Mouse (Mus musculus) MN1 (cell line): ENCODE measurements around the gene 1700017B05Rik.
"Not testable (repeated sequence)": the region's sequence is repeated elsewhere in the genome, so short reads cannot be mapped to it uniquely, and the experiment has no call there.

Experiments used
- DNase-seq: peaks from one replicate; pipeline ENCODE4 v3.0.0-alpha.2; 2016; ENCODE audit warnings: low spot score

1700017B05Rik gene

DNA sequence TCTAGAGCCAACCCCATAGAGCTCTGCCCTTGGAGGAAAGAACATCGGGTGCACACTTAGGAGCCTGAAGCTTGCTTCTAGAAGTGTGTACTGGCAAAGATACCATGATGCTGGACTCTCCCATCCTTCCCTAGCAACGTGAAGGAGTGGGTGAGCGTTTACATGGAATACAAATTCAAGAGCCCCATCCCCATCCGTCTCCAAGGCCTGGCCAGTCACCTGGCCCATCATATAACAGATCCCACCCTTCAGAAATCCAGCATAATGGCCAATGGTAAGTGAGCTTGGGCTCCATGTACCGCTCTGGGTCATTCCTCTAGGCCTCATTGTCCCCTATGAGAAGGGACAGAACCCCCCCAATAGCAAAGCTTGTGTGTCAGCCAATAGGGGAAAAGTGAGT, 15.9 kb downstream of the 1700017B05Rik start:
- DNase-seq, result no peak

DNA sequence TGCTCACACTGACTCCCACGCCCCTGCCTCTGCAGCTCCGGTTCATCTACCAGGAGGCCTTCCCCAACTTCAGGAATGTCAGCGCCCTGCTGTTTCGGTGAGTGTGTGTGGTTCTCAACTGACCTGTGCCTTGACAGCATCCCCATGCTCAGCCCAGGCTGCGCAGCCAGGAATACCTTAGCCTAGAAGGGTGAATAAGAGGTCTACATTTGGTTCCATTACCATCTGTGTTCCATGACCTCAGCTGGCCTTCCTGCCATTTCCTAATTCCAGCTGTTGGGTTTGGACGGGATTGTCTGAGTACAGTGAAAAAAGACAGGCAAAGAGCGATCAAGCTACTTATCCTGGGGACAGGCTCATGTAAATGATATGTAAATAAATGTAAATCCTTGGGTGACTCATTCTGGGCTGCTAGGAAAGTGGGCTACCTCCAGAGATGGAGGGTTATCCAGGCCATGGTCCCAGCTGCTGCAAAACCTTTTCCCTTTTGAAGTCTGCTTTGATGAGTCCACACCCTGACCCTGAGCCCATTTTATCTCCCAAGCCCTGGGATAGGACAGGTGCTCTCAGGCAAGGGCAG, 18.2 kb downstream of the 1700017B05Rik start:
- DNase-seq, result no peak

DNA sequence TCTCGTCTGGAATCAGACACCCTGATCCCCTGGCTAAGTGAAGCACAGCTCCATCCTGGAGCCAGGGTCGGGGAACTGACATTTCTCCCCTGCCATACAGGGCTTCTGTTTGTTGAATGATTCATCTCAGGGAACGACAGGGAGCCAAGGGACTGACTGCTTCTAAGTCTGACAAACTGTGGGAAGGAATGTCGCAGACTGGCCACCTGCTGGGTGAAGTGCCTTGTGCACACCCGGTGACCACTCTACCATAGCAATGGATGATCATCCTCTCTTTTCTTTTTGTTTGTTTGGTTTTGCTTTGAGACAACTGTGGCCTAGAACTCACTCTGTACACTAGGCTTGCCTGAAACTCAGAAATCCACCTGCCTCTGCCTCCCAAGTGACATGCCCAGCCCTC, 19.5 kb downstream of the 1700017B05Rik start:
- DNase-seq, result no peak

DNA sequence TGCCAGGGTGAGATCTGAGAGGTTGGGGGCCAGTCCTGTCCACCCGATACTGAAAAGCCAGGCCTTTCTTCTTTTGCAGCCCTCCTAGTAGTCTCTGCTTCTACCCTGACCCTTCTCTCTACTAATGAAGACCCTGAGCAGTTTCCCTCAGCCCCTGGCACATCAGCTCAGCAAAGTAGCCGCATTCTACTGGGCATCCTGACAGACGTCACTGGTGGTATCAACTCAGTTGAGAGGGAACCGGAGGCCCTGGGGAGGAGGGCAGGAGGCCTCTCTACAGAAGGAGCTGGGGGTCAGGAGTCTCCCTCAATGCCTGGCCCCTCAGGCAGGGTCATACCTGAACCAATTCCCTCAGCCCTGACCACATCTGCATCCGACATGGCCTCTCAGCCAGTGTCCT, 21.3 kb downstream of the 1700017B05Rik start:
- DNase-seq, result no peak

DNA sequence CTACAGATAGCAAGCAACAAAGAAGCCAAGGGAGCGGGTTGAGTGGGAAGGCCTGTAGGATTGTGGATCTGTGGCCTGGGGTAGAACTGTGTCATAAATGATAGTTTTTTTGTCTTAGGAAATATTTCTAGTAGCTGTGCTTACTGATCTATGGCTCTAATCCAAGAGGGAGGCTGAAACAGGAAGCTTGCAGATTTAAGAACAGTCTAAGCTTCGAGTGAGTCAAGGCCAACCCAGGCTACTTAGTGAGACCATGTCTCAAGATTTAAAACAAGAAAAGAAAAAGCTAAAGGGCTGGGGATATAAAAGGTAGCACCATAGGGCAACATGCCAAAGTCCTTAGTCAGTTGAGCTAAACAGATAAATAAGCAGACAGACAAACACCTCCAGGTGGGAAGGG, 24.2 kb downstream of the 1700017B05Rik start:
- DNase-seq, result no peak

DNA sequence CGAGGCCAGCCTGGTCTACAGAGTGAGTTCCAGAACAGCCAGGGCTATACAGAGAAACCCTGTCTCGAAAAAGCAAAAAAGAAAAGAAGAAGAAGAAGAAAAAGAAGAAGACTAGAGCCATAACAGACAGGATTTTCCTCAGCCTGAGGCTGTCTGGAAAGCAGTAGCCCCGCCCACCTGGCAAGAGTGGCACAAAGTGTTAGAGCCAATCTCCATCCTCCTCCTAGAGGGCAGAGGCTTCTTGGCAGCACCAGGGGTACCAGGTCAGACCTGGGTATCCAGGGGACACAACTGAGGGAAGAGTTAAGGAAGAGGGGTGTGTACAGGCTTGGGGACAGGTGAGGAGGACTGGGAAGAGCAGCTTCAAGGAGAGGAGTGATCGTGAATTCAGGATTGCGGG, 24.7 kb downstream of the 1700017B05Rik start:
- no peak for DNase-seq

DNA sequence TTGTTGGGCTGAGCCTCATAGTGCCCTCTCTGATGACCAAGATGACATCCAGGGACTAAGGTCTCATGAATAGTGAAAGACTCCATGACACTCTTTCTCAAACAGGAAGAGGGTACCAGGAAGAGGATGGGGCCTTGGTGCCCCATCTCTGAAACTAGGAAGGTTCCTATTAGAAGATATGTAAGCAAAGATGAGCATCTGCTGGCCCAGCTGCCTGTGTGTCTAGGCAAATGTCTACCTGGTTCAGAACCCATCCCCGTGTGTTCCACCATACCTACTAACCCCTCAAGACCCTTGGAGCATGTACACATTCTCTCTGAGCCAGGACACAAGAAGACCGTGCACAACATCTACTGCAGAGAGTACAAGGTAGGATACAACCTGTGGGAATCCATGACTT, 26.2 kb downstream of the 1700017B05Rik start, which contains the start of gene Trcg1:
Trcg1 (plus strand) TSS at position 301 of the 400 bp plus-strand sequence.
- DNase-seq, result no peak

DNA sequence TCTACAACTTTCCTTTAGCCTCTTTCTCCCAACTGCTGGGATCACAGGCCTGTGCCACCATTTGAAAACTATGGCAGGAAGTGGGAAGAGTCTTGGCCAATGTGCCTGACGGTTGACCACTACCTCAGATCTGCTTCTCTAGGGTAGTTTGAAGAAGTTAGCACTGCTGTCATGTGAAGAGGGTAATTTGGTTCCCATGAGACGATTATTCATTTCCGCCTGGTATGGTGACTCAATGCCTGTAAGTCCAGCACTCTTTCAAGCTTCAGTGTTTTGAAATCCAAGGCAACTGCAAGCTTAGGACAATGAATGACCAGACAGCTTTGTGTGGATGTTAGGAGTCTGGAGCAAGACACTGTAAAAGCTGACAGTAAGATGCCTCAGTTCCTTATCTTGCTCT, 28.6 kb downstream of the 1700017B05Rik start:
- DNase-seq, result peak; percentile 31

DNA sequence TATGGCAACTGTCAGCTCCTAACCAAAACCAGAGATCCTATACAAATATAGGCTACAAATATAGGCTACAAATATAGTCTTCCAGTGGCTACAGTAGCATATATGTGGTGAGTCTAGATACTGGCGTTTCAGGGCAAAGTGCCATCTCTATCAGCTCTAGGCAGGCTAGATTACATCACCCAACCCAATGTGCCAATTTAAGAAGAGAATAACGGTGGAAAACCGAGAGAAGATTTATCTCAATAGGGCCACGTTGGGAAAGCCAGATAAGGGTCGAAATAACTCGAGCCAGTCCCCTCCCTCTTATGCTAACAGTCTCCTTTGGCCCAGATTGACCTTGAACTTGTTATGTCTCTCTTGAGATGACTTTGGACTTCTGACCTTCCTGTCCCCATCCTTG, 29.3 kb downstream of the 1700017B05Rik start:
- DNase-seq, result no peak

DNA sequence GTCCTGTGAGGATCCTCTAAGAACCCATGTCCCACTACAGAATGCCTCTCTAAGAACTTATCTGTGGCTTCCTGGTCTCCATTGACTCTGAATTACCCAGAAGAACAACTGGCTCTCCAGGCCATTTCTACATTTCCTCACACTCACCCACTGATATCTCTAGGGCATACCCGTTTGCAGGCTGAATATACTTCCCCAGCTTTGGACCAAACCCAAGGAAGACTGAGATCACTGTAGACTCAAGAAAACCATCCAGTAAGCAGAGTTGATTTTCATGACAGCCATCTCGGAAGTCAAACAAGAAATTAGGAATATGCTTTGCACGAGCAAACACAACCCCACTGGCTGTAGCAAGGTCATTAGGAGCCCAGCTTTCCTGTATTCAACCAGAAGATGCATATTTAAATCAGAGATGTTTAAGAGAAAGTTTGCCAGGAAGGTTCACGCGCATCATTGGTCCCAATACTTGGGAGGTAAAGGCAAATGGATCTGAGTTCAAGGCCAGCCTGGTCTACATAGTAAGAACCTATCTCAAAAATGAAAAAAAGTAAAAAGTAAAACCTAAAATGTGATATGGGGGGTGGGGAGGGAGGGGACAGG, 30.0 kb downstream of the 1700017B05Rik start:
- no peak for DNase-seq

DNA sequence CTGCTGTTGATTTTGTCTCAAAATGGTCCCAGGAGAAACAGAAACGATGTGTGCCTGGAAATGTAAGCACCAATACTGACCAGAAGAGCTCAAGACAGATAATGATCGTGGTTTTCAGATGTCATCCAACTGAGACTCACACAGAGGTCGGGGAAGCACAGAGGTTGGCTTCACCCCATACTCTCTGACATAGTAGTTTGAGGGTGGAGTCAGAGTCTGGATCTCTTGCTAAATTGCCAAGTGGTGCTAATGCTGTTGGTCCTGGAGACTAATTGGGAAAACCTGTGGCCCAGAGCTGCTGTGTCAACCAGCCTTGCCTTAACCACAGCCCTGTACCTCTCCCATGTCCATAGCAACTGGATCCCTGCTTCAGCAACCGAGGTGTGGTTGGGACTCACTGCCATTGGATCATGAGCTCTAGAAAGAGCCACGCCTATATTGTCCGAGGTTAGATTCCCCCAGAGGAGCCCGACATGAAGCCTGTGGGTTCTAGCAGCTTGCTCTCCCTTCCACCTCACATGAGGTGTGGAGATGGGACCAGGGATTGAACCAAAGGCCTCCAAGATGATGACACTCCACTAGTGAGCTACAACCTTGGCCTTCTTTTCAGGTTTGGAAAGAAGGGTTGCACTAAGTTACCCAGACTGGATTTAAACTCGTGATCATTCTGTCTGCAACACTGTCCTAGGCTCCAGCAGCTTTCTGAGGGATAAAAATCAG, 30.7 kb downstream of the 1700017B05Rik start:
- DNase-seq, result no peak

DNA sequence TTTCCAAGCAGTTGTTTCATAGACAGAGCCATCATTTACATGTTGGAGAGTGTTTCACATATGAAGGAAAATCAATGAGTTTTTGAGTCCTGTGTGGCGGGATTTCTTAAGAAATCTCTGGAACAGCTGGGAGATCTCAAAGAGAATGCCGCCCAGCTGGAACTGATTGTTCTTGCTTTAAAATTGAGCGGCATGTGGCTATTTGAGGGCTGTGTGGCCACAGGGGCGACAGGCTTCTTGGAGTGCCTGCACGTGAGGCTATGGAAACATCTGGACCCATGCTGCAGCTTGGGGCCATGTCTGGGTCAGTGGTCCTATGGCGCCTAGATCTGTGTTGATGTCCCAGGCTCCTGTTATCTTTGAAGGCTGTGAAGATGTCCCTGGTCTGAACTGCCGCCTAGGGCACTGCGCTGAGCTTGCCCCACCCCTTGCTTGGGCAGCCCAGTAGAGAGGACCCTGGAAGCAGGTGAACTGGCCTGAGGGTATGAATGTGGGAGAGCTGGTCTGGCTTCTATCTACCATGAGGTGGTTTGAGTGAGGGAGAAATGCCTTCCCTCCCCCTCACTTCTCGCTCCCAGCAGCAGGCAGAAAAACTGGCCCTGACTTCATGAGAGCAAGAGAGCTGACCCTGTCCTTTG, 32.1 kb downstream of the 1700017B05Rik start:
- DNase-seq, result no peak

DNA sequence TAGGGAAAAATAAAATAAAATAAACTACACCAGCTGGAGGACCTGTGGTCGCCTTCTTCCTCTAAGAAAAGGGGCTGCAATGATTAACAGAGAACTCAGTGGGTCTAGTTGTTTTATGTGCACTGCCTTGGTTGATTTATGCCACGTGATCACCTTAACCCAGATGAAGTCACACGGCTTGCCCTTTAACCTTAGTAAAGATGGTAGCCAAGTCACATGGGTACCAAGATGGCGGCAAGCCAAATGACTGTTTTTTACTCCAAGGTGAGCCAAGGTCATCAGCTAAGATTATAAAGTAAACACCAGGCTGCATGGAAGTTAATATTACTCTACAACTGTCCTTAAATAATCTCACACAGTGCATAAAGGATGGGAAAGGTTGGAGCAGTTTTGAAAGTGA, 32.7 kb downstream of the 1700017B05Rik start:
- DNase-seq, result no peak

DNA sequence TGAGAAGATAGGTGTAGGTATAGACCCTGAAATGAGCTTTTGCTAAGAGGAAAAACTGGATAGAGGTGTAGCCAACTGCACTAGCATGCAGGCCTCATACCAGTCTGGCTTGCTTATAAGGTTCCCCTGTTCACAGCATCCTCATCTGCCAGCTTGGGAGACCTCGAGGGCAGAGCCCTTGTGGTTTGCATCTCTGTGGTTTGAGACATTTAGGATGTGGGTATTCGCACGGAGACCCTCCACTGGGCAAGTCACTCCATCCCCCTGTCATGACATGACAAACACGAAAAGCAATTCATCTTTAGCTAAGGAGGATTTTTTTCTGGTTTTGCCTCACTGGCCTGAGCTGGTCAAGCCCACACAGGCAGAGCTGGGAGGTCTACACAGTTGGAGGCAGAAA, 34.2 kb downstream of the 1700017B05Rik start:
- no peak for DNase-seq

DNA sequence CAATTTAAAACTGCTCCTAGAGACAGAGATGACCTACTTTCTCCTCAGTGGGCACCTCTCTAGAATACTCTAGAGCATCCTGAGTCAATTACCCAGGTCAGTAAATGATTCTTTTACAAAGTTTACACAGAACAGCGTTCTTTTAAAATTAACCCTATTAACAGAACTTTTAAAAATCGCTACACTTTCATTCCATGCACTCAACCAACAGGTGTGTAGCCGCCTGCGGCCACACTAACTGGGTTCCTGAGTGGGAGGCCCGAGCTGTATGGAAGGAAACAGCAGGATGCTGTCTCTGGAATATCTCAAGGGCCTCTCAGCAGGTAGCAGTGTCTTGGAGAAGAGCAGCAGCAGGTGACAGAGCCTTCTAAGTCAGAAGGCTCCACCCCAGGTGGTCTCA, 35.2 kb downstream of the 1700017B05Rik start:
- DNase-seq, result no peak

DNA sequence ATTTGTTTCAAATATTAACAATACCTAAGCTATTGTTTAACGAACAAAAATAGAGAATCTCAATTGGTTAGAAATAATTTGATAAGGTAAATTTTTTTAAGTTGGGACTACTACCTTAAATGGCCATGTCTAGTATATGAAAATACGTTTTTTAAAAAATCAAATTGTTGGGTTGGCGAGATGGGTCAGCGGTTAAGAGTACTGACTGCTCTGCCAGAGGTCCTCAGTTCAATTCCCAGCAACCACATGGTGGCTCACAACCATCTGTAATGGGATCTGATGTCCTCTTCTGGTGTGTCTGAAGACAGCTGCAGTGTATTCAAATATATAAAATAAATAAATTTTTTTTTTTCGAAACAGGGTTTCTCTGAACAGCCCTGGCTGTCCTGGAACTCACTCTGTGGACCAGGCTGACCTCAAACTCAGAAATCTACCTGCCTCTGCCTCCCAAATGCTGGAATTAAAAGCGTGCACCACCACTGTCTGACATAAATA, 35.7 kb downstream of the 1700017B05Rik start:
- not testable (repeated sequence) for DNase-seq

DNA sequence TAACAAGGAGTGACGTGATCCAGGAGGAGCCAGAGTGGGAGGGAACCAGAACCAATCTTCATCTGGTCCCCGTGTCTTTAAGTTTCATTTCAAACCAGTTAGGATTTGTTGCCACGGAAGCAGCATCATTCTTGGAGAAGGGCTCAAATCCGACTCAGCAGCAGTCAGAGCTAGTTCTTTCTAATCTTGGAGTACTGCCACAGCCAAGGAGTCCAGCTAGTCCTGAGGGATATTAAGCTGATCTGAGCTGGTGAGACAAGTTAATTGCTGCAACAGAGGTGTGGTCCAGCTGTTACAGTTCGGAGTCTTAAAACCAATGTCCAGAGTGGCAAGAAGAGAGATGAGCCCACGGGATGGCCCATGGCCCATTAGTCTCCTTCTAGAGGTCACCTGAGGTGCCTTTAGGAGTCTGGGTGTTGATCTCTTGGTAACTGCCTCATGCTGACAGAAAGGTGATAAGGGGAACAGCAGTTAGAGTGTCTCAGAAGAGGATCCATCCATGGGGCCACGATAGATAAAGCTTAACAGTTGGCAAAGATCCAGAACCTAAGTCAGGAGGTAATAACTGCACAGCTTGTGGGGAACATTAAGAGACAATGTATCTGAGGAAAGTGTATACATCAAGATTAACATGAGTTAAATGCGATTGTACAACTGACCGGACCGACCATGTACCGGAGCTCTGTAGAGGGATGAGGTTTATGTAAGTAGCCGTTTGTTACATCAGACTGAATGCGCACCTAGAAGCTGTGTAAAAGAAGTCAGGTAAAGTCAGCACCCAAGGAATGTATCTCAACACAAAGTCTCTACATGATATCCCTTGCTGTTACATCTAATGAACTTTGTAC, 36.4 kb downstream of the 1700017B05Rik start:
- DNase-seq, result no peak

DNA sequence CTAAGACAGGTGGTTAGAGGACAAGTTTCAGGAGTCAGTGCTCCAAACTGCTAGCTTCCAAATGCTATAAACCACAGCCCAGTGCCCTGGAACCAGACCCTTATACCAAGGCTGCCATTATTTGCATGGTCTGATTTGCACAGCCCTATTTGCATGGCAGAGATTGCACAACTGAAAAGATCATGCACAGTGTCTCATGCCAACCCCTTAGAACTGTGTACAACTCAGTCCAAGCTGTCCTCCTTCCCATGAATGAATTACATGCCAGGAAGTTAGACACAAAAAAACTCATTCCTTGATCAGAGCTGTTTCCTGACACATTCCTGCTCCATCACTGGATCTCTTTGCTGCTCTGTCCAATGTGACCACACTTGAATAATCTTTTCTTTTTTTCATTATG, 39.1 kb downstream of the 1700017B05Rik start:
- no peak for DNase-seq

DNA sequence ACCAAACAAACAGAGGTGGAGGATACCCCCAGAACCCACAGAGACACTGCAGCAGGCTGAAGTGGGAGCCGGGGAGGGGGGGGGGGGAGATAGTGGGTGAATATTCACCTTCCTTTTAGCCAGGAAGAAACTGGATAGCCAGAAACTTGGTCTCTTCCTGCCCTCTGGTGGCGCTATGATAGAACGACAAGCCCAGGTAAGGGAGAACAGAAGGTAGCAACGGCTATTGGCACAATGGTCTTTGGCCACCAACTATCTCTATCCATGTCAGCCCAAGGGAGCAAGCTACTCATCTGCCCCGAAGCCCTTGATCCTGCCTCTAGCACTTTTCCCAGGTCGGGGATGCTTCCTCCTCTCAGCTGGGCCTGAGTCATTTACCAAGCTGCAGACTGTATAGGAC, 42.1 kb downstream of the 1700017B05Rik start:
- peak; percentile 71 for DNase-seq

DNA sequence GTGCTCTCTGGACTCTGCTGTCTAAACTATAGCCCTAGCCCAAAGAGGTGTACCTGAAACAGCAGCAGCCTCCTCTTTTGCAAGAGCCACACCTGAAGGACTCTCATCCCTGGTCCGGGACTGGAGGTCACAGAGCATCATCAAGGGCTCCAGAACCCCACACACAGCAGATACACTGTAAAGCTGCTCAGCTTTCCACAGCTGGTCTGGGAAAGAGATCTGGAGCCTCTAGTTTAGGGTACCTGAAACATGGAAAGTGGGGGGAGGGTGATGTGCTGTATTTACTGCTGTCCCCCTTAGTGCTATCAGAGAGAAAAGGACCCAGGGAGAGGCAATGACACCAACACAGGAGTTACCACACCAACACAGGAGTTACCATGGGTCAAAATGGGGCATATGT, 42.9 kb downstream of the 1700017B05Rik start:
- no peak for DNase-seq

DNA sequence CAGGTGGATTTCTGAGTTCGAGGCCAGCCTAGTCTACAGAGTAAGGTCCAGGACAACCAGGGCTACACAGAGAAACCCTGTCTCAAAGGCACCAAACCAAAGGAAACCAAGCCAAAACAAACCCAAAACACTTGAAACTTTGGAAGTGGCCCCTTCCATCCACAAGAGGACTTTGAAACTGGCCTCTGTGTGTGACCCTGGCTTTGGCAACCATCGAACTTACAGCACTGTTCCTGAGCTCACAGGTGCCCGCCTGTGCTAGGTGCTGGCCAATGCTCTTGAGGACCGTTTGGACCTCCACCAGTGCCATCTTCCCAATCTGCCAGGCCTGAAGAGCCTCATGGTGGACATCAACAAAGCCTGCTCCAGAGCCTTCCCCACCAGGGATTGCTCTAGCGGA, 43.6 kb downstream of the 1700017B05Rik start:
- DNase-seq, result no peak

DNA sequence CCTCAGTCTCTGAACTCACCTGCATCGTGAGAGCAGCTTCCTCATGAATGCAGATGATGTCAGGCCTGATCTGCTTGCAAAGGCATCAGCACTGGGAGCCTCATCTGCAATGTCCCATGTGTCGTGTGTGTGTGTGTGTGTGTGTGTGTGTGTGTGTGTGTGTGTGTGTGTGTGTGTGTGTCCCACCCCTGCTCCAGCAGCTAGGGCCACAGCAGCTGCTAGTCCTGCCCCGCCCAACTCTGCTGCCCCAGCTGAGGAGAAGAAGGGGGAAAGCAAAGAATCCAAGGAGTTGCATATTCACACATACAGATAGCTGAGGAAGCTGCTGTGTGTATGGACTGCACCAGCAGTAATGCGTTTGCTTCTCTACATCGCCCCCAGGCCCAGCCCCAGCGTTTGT, 45.2 kb downstream of the 1700017B05Rik start:
- no peak for DNase-seq
